Mouse (Mus musculus) lung, postnatal 36 days (tissue): ENCODE measurements around the gene Car2.

ENCODE experiments used
- DNase-seq: peaks from one replicate; pipeline ENCODE4 v3.0.0; 2022; ENCODE audit warnings: mixed read lengths

Car2 gene

DNA sequence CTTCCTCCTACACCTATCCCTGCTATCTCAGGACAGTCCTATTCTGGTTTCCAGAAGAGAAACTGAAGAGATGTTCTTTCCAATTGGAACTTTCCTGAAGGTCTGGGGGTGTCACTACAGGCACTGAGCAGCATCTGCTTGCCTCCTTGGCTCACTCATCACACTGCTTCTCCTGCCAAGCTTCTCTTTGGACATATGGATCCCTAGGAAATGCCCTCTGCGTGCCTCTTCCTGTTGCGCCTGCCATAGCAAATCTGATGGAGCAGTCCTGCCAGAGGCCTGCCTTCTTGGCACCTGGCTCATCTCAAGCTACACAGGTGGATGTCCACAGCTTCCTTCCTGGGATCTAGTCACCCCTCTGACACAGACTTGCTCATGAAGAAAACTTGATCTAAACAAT, 64.0 kb downstream of the Car2 start:
- DNase-seq: no peak
